Mouse (Mus musculus) frontal cortex, adult (tissue): ENCODE results near the gene 9930022D16Rik.

ENCODE experiments used
- ATAC-seq: cut with Nextera tagmentation; 2 replicates; pipeline ENCODE4 v1.9.2; 2017; ENCODE audit warnings: mild to moderate bottlenecking, moderate library complexity, mixed read lengths; ENCODE audit not compliant: low TSS enrichment

Gene 9930022D16Rik

DNA sequence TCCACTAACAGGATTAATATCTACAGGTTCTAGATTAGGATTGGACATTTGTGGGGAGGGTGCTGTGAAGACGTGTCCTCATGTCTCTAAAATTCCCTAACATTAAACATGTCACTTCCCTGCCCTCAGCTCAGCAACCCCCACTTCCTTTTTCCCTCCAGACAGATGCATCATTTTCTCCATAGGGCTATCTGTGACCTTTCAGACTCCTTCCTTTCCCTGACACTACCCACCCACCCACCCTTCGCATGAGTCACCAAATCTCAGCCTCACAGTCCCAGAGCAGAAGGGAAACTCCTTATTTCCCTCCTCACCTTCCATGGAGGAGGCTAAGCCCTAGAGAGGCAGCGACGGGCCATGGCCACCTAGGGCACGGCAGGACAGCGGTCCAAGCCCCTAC lies at the start of gene 9930022D16Rik:
Gene 9930022D16Rik (plus strand): TSS at position 301 of the 400 bp plus-strand sequence.
- ATAC-seq: no peak

GRCm38 (mm10) chr11:109364337-109364736 lies 49.4 kb upstream of the 9930022D16Rik start:
- ATAC-seq: no peak

- no peak for ATAC-seq
Measured at GRCm38 (mm10) chr11:109364881-109365280, 48.8 kb upstream of the 9930022D16Rik start.

DNA sequence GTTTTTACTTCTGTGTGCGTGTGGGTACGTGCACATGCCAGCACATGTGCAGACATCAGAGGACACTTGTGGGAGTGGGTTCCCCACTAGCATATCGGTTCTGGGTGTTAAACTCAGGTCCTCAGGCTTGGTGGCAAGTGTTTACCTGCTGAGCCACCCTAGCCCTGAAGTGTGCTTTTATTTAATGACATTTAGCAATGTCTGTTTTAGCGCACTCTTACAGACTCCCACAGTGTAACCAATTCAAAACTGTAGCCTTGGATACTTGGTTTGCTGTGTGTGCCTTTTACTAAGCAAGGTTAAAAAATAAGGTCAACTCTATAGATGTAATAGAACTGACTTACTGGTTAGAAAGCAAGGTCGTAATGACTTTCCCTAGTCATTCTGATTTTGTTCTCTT lies 47.9 kb upstream of the 9930022D16Rik start:
- no peak for ATAC-seq

DNA sequence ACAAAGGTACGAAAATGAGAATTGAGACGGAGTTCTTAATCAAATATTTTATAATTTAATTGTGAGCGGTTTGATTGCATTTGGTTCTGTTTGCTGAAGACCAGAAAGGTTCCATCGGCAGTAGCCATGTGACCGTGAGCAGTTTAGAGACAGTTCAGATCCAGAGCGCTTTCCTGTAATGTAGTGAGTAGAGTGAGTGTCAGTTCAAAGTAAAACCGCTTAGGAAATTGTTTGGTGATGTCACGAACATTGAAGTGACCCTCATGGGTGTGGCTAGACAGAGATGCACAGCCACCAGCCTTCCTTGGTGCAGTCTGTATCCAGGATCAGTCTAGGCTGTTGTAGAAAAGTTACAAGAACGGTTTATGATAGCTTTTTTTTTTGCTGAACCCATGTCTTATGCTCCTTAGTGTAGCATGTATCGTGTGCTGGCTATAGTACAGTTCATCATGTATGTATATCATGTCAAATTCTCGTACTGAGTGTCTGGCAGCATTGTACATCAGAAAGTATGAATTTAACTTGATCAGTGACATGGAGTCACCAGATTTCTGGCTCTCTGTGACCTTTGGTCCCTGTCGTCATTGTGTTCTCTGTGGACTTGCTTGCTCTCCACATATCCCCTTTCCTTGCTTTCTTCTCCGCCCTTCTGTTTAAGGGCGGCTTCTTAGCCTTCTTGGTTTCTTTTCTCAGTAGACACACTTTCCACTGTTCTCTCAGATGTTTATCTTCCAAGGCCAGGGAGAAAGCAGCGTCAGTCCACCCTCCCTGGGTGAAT lies 46.7 kb upstream of the 9930022D16Rik start:
- ATAC-seq: no peak

DNA sequence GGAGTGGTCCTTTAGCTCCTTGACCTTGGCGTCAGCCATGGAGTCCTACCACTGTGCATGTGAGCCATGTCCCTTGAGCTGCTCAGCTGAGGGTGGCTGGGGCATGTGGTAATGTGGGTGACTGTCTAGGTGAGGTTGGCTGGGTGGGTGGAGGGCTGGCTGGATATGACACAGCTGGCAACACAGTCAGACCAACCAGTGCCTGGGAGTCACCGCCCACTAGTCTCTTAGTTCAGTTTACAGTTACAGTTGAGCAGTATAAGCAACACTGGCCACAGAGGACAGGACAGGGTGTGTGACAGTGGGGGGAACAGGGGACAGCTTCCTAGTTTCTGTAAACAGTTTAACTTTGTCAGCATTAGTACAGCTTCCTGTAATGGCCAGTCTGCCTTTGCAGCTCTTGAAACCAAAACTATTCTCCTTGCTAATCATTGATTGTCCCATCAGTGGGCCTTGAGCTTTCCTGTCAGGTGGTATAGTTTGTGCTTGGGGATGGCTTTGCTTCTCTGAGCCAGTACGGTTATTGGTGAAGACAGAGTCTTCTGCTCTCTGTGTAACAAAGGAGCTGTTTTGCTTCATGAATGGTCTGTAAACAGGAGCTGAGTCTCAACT lies 44.6 kb upstream of the 9930022D16Rik start:
- no peak for ATAC-seq

GRCm38 (mm10) chr11:109375412-109375811 lies 38.3 kb upstream of the 9930022D16Rik start:
- ATAC-seq: no peak

DNA sequence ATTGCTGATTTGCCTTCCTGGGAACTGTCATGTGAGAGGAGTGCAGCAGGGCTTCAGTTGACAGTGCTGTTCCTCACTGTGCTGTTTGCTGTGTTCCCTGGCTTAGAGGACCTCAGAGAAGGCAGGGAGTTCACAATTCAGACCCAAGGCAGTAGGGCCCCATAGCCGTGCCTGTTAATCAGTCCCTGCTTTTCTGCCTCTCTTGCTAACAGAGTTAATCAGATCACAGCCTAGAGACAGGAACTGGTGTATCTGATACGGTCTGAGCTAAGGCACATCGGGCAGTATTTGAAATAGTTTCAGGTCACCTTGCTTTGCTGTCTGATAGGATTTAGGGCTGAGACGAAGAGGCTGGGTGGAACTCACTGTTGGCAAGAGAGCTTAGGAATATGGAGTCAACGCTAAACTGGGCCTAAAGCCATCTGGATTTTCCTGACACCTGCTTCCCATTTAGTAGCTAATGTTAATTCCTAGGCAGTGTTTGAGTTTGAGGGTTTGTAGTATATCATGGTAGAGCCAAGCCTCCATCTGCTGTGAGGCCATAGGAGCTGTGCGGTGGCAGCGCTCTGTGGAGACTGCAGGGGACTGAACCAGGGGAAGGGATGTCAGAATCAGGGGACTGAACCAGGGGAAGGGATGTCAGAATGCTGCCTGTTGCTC lies 37.1 kb upstream of the 9930022D16Rik start:
- ATAC-seq: peak; percentile 63; the same call in 1 of the 2 replicates

DNA sequence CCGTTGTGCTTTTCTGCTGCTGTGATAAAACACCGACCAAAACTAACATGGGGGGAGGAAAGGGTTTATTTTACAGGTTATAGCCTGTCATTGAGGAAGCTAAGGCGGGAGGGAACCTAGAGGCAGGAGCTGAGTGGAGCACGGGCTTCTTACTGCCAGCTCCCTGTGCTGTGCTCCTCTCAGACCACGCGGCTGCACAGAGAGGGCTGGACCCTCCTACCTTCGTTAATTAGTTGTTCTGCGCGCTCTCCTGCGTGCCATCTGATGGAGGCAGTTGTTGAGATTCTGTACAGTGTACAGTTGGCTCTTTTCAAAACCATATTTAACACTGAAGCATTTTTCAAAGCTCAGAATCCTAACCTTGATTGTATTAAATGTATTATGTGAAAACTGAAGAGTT lies 36.2 kb upstream of the 9930022D16Rik start:
- ATAC-seq: no peak

GRCm38 (mm10) chr11:109378051-109378450 lies 35.7 kb upstream of the 9930022D16Rik start:
- no peak for ATAC-seq

DNA sequence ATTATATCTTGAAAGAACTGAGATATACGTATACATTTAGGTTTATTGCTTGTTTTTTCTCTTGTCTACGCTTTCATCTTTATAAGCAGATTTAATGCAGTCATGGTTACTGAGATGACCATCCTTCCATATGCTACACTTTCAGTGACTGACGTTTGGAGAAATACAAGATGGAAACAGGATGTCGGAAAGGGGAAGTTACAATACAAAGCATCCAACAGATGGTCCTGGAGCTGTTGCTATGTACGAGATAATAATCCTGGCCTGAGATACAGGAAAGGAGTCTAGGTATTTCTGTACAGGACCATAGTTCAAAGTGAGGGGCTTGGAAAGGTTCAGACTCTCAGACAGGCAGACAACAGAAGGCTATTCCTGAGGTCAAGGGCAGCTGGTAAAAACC lies 33.1 kb upstream of the 9930022D16Rik start:
- ATAC-seq: no peak

DNA sequence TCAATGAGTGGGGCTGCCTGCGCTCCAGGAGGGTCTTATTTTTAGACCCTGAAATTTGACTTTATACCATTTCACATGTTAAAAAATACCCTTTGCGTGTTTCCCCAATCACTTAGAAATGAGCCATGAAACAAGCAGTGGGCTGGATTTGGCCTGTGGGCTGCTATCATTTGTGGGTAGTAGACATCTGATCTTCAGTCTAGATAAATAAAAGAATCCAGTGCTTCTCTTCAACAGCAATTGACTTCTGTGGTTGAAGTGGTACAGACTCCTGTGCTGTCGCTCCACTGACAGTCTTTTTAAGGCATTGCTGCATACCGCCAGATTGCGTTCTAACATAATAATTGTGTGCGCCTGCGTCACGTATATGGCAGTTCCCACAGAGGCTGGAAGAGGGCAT lies 28.4 kb upstream of the 9930022D16Rik start:
- peak; percentile 41; the same call in 1 of the 2 replicates for ATAC-seq

GRCm38 (mm10) chr11:109389046-109389445 lies 24.7 kb upstream of the 9930022D16Rik start:
- ATAC-seq: no peak

DNA sequence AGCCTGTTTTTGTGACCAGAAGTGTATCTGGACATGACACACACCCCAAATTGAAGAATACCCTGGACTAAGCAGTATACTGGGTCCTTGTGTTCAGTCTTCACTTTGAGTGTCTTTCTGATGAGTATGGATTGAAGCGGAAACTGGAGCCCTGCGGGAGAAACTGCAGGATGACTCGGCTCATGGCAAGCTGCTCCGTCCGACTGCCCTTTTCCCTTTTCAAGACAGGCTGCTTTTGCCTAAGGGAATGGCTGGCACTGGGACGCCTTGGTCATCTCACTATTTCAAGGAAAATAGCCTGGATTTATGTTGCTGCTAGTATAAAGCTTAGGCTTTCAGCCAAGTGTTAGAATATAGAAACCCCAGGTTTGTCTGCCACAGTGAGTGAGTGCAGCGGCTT lies 22.5 kb upstream of the 9930022D16Rik start:
- no peak for ATAC-seq

- ATAC-seq: no peak
Measured at GRCm38 (mm10) chr11:109391760-109392159, 22.0 kb upstream of the 9930022D16Rik start.

- no peak for ATAC-seq
Measured at GRCm38 (mm10) chr11:109392601-109393000, 21.1 kb upstream of the 9930022D16Rik start.

- ATAC-seq: peak; percentile 55
Measured at GRCm38 (mm10) chr11:109394758-109395157, 19.0 kb upstream of the 9930022D16Rik start.

DNA sequence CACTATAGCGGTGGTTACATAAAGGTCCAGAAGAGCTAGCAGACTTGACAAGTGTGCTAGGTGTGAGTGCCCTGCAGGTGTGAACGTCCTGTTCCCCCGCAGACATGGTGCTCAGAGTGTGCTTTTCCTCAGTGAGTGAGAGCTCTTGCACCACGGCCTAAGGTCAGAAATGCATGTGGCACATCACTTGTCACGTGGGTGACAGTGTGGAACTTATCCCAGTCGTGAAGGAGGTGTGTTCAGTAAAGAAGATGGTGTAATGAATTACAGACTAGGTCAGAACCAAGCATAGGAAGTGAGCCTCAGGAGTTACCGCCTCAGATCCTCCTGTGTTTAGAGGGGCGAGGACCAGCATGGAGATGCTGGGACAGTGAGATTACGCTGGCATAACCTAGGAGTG lies 18.4 kb upstream of the 9930022D16Rik start:
- no peak for ATAC-seq

DNA sequence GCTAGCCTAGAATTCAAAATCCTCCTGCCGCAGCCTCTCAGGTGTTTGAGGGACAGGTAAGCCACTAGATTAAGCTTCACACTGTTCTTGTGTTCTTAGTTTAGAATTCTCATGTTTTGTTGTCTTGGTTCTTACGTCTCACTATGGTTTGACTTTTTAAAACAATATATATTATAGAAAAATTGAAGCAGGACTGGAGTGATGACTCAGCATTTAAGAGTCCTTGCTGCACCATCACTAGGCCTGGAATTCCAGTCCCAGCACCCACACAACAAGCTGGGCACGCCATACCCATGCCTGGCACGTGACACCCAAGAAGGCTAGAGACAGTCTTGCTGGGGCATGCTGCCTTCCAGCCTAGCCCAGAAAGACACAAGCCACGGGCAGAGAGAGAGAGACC lies 7.3 kb upstream of the 9930022D16Rik start:
- no peak for ATAC-seq

DNA sequence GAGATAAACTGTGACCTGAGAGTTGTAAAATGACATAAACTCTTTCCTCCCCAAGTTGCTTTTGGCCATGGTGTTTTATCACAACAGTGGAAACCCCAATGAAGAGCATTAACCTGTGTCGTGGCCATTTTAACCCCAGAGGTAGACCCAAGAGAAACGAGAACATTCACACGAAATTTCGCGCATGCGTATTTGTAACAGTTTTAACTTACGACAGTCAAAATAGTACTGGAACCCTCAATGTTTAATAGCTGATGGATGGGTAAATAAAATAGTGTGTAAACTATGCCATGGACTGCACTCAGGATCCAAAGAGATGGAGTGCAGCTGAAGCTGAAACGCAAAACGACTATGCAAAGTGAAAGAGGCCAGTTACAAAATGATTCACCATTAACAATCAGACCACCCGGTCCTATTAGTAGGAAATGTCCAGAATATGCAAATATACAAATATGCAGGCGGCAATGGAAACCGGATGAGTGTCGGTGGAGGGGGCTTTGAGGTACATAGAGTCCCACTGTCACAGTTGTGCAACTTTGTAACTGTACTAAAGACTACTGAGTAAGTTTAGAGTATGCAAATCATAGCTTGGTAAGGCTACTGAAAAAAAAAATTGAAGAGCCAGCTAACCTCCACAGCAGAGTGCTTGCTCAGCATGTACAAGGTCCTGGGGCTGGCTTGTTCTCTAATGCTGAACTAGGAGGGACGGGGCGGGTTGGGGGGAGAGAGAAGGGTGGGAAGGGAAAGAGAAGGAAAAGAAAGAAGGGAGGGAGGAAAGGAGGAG lies 3.3 kb upstream of the 9930022D16Rik start:
- ATAC-seq: no peak

DNA sequence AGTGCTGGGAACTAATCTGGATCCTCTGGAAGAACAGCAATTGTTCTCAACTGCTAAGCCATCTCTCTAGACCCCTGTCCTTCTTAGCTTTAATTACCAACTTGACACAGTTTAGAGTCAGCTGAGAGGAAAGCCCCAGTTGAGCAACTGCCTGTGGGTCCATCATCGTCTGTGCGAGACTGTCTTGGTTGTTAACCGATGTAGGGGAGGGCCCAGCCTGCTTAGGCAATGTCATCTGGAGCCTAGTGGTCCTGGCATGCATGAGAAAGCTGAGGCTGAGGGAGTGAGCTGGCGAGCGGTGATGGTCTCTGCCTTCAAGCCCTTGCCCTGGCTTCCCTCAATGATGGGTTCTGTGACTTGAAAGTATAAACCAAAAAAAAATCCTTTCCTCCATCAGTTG lies 1.1 kb downstream of the 9930022D16Rik start:
- ATAC-seq: no peak
